Mouse (Mus musculus) heart, postnatal 14 days (tissue): ENCODE results near the gene Thg1l. TPM values are rescaled to one million over a fixed set of nuclear protein-coding genes. Genes with fewer than 3 reads are reported as not detected.

ENCODE experiments used
- total RNA-seq, 2 experiments: library from RNA; stranded (reverse); gene quantifications; 2 replicates each; pipeline ENCODE4 v1.2.3; 2021

Thg1l gene
- total RNA-seq, 2 experiments from 2014 or later = 4.9 to 6.3 TPM

Other genes with a start within 250 kb of the Thg1l start
- gene Clint1, start 103.4 kb downstream of the Thg1l start, total RNA-seq = 10 to 100 TPM; 37.4 to 38.2 TPM
- 1 to 10 TPM; 4.8 to 5.2 TPM for gene Lsm11, start 10.6 kb downstream of the Thg1l start, total RNA-seq
- under 1 TPM; 0.14 to 0.24 TPM for gene Sox30, start 24.8 kb upstream of the Thg1l start, total RNA-seq
- 1 to 10 TPM; 2.3 to 3.1 TPM for gene Gm12166, start 96.8 kb upstream of the Thg1l start, total RNA-seq
- 10 to 100 TPM; 56.8 to 77.7 TPM for gene Adam19, start 100.5 kb upstream of the Thg1l start, total RNA-seq
- under 1 TPM; 0.07 to 0.24 TPM for gene Nipal4, start 211.0 kb upstream of the Thg1l start, total RNA-seq